Comparison of ENCODE assay signal across 20 mouse cellular contexts in the genomic region with DNA sequence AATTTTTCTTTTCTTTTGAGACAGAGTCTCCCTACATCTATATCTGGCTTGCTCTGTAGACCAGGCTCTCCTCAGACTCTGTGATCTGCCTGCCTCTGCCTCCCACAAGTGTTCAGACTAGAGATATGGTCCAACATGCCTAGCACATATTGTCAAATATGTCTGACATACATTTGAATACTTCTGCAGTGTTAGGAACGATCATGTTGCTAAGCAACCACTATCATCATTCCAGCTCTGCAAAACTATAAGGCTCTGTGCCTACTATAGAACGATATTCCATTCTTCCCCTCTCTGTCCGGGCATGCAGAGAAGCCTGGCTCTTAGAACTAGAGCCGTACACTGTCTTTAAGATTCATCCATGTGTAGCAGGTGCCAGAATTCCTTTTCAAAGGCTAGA. TPM values are rescaled to one million over a fixed set of nuclear protein-coding genes. Genes with fewer than 3 reads are reported as not detected.
A peak's percentile ranks its signal among the peaks of the same experiment; 100 is the strongest.
DNase-seq lines count a peak whose midpoint lies in the region; ATAC-seq and TF ChIP-seq lines count a peak whose summit lies in the region.
"Had no signal": no experiment of that assay in that cellular context is flagged by ENCODE, and none has a peak within 500 bp of the region (broad histone marks: within the 10 kb centered on the region; RNA-seq: fewer than 3 reads in every experiment).

No protein-coding gene starts in this region.

- H3K9me3 ChIP-seq in heart, embryonic 11.5 days (replicated peaks; ENCODE audit: control insufficient read depth, low read length), result no peaks in the 10 kb centered on the region
- H3K9me3 ChIP-seq in hindbrain, embryonic 15.5 days, result no peaks in the 10 kb centered on the region
- no peaks in the 10 kb centered on the region for H3K9me3 ChIP-seq in hindbrain, embryonic 14.5 days (ENCODE audit: control insufficient read depth, low read length)
- H3K9me3 ChIP-seq in midbrain, embryonic 15.5 days, result no peaks in the 10 kb centered on the region
- H3K9me3 ChIP-seq in liver, postnatal 0 days (ENCODE audit: low read length), result no peaks in the 10 kb centered on the region
- H3K9me3 ChIP-seq: embryonic facial prominence, embryonic 13.5 days; intestine, embryonic 15.5 days; stomach, embryonic 15.5 days had no signal

- 76% methylated on average over 4 of the region's 4 CpGs for WGBS in heart, embryonic 11.5 days (ENCODE audit: insufficient replicate concordance)
- WGBS in hindbrain, embryonic 15.5 days, result 18% methylated on average over 4 of the region's 4 CpGs
- 17% methylated on average over 4 of the region's 4 CpGs for WGBS in hindbrain, embryonic 14.5 days
- WGBS in midbrain, embryonic 15.5 days, result 10% methylated on average over 4 of the region's 4 CpGs
- WGBS in liver, postnatal 0 days (ENCODE audit: insufficient replicate concordance), result 80% methylated on average over 4 of the region's 4 CpGs

- no peak overlapping the region for H3K4me3 ChIP-seq in heart, embryonic 11.5 days (ENCODE audit: low read depth, low read length)
- H3K4me3 ChIP-seq in hindbrain, embryonic 15.5 days, result no peak overlapping the region
- no peak overlapping the region for H3K4me3 ChIP-seq in hindbrain, embryonic 14.5 days (replicated peaks; ENCODE audit: low read length)
- H3K4me3 ChIP-seq in midbrain, embryonic 15.5 days, result no peak overlapping the region
- H3K4me3 ChIP-seq in liver, postnatal 0 days (ENCODE audit: low read depth, low read length), result no peak overlapping the region
- H3K4me3 ChIP-seq: embryonic facial prominence, embryonic 13.5 days; intestine, embryonic 15.5 days; stomach, embryonic 15.5 days had no signal

- no peak for TF ChIP-seq EP300 in liver, postnatal 0 days (IDR thresholded peaks at IDR 0.05; ENCODE audit: low read depth)

- no peak for ATAC-seq in heart, embryonic 11.5 days (replicated peaks; ENCODE audit: insufficient number of reproducible peaks, low FRiP score, low TSS enrichment)
- ATAC-seq in hindbrain, embryonic 15.5 days (ENCODE audit: low FRiP score, low read depth), result no peak
- no peak for ATAC-seq in hindbrain, embryonic 14.5 days (ENCODE audit: low FRiP score)
- ATAC-seq in midbrain, embryonic 15.5 days (replicated peaks), result no peak
- ATAC-seq in liver, postnatal 0 days, result no peak
- ATAC-seq: activated CD4-positive, CD25-positive, alpha-beta regulatory T cell, adult 4 months; intestine, embryonic 15.5 days; Patski had no signal

- H3K27ac ChIP-seq in heart, embryonic 11.5 days (ENCODE audit: low read depth, low read length), result peak overlapping the region; percentile 54; the same call in 1 of the 2 replicates
- H3K27ac ChIP-seq in hindbrain, embryonic 15.5 days (replicated peaks), result peak overlapping the region; percentile 48
- no peak overlapping the region for H3K27ac ChIP-seq in hindbrain, embryonic 14.5 days
- H3K27ac ChIP-seq in midbrain, embryonic 15.5 days, result peak overlapping the region; percentile 49; the same call in 1 of the 2 replicates
- no peak overlapping the region for H3K27ac ChIP-seq in liver, postnatal 0 days (ENCODE audit: low read depth)
- H3K27ac ChIP-seq: embryonic facial prominence, embryonic 13.5 days; intestine, embryonic 15.5 days had no signal

- H3K4me1 ChIP-seq in heart, embryonic 11.5 days (ENCODE audit: control insufficient read depth, insufficient read depth, low read length), result peaks cover 22% of the 10 kb centered on the region
- H3K4me1 ChIP-seq in hindbrain, embryonic 15.5 days (replicated peaks), result peaks cover 33% of the 10 kb centered on the region
- peaks cover 18% of the 10 kb centered on the region for H3K4me1 ChIP-seq in hindbrain, embryonic 14.5 days (replicated peaks; ENCODE audit: control insufficient read depth, insufficient read depth, low read length)
- H3K4me1 ChIP-seq in midbrain, embryonic 15.5 days, result peaks cover 36% of the 10 kb centered on the region
- H3K4me1 ChIP-seq in liver, postnatal 0 days (ENCODE audit: insufficient read depth), result peaks cover 14% of the 10 kb centered on the region

- no peak for DNase-seq in heart, adult 9 months (ENCODE audit: low spot score in 2 of 2)
- no peak for DNase-seq in hindbrain, embryonic 14.5 days (ENCODE audit: low spot score)
- peak; percentile 26 for DNase-seq in brain, embryonic 18.5 days (ENCODE audit: low read depth, low spot score)
- no peak for DNase-seq in liver, postnatal 0 days
- DNase-seq: adrenal gland, postnatal 25 days; cerebellum, adult 9-10 months; layer of hippocampus, postnatal 36 days; left cerebral cortex, postnatal 4 days; lung, embryonic 14.5 days; lung, postnatal 4 days; spleen, adult 18-20 months; thymus, adult 2 months had no signal

- H3K27me3 ChIP-seq in heart, embryonic 11.5 days (ENCODE audit: control insufficient read depth, insufficient read depth, low read length), result no peaks in the 10 kb centered on the region
- H3K27me3 ChIP-seq in hindbrain, embryonic 15.5 days, result no peaks in the 10 kb centered on the region
- no peaks in the 10 kb centered on the region for H3K27me3 ChIP-seq in hindbrain, embryonic 14.5 days (ENCODE audit: control insufficient read depth, insufficient read depth, low read length)
- H3K27me3 ChIP-seq in midbrain, embryonic 15.5 days (replicated peaks), result no peaks in the 10 kb centered on the region
- no peaks in the 10 kb centered on the region for H3K27me3 ChIP-seq in liver, postnatal 0 days (ENCODE audit: insufficient read depth, low read length)
- H3K27me3 ChIP-seq: embryonic facial prominence, embryonic 13.5 days; intestine, embryonic 15.5 days; Patski; stomach, embryonic 15.5 days had no signal

- no peaks in the 10 kb centered on the region for H3K36me3 ChIP-seq in heart, embryonic 11.5 days (ENCODE audit: control insufficient read depth, insufficient read depth, low read length)
- 0 out of 2 replicates have a peak, but pooled peaks cover 5% of the 10 kb centered on the region for H3K36me3 ChIP-seq in hindbrain, embryonic 15.5 days
- H3K36me3 ChIP-seq in hindbrain, embryonic 14.5 days (replicated peaks; ENCODE audit: control insufficient read depth, insufficient read depth), result peaks cover 9% of the 10 kb centered on the region
- H3K36me3 ChIP-seq in midbrain, embryonic 15.5 days (replicated peaks), result 0 out of 2 replicates have a peak, but pooled peaks cover 3% of the 10 kb centered on the region
- peaks cover 15% of the 10 kb centered on the region for H3K36me3 ChIP-seq in liver, postnatal 0 days (replicated peaks; ENCODE audit: insufficient read depth, low read length)
- H3K36me3 ChIP-seq: intestine, embryonic 15.5 days; stomach, embryonic 15.5 days had no signal

- no peak for TF ChIP-seq CTCF in liver, postnatal 0 days (IDR thresholded peaks at IDR 0.05; ENCODE audit: low read depth)

- no peak overlapping the region for H3K9ac ChIP-seq in heart, embryonic 11.5 days (ENCODE audit: low read depth, low read length)
- no peak overlapping the region for H3K9ac ChIP-seq in hindbrain, embryonic 15.5 days
- H3K9ac ChIP-seq in hindbrain, embryonic 14.5 days, result no peak overlapping the region
- no peak overlapping the region for H3K9ac ChIP-seq in midbrain, embryonic 15.5 days
- no peak overlapping the region for H3K9ac ChIP-seq in liver, postnatal 0 days (replicated peaks)
- H3K9ac ChIP-seq: embryonic facial prominence, embryonic 13.5 days; intestine, embryonic 15.5 days; lung, embryonic 14.5 days; stomach, embryonic 15.5 days had no signal

- no peak overlapping the region for H3K4me2 ChIP-seq in heart, embryonic 11.5 days
- no peak overlapping the region for H3K4me2 ChIP-seq in hindbrain, embryonic 15.5 days
- H3K4me2 ChIP-seq in hindbrain, embryonic 14.5 days (replicated peaks), result no peak overlapping the region
- H3K4me2 ChIP-seq in midbrain, embryonic 15.5 days, result peak overlapping the region; percentile 14; the same call in 1 of the 2 replicates
- no peak overlapping the region for H3K4me2 ChIP-seq in liver, postnatal 0 days (ENCODE audit: low read depth, low read length)
- H3K4me2 ChIP-seq: embryonic facial prominence, embryonic 13.5 days; intestine, embryonic 15.5 days; lung, embryonic 14.5 days; stomach, embryonic 15.5 days had no signal

RNA-seq across cellular contexts. Expression of gene Pink1, which starts 3.4 kb away (rescaled TPM):
- 22.9 and 30.9 TPM in 2 replicates for polyA plus RNA-seq in heart, embryonic 11.5 days (2014; fragmentation: Nextera tagmentation; extraction: Ambion mirVana)
- polyA plus RNA-seq in hindbrain, embryonic 15.5 days (2015; fragmentation: Nextera tagmentation; extraction: Ambion mirVana), result 105 and 111 TPM in 2 replicates
- polyA plus RNA-seq in hindbrain, embryonic 14.5 days (2014; fragmentation: Nextera tagmentation; extraction: Ambion mirVana), result 53.4 and 57.4 TPM in 2 replicates
- polyA plus RNA-seq in midbrain, embryonic 15.5 days (2015; fragmentation: Nextera tagmentation; extraction: Ambion mirVana), result 105 and 113 TPM in 2 replicates
- 52.5 and 69.5 TPM in 2 replicates for polyA plus RNA-seq in liver, postnatal 0 days (2015; fragmentation: Nextera tagmentation; extraction: Ambion mirVana)

RNA-seq across cellular contexts. Expression of gene Ddost, which starts 18.2 kb away (rescaled TPM):
- 269 and 310 TPM in 2 replicates for polyA plus RNA-seq in heart, embryonic 11.5 days (2014; fragmentation: Nextera tagmentation; extraction: Ambion mirVana)
- polyA plus RNA-seq in hindbrain, embryonic 15.5 days (2015; fragmentation: Nextera tagmentation; extraction: Ambion mirVana), result 210 and 220 TPM in 2 replicates
- 197 and 208 TPM in 2 replicates for polyA plus RNA-seq in hindbrain, embryonic 14.5 days (2014; fragmentation: Nextera tagmentation; extraction: Ambion mirVana)
- 203 and 212 TPM in 2 replicates for polyA plus RNA-seq in midbrain, embryonic 15.5 days (2015; fragmentation: Nextera tagmentation; extraction: Ambion mirVana)
- polyA plus RNA-seq in liver, postnatal 0 days (2015; fragmentation: Nextera tagmentation; extraction: Ambion mirVana), result 102 and 111 TPM in 2 replicates

RNA-seq across cellular contexts. Expression of gene Cda, which starts 45.1 kb away (rescaled TPM):
- polyA plus RNA-seq in heart, embryonic 11.5 days (2014; fragmentation: Nextera tagmentation; extraction: Ambion mirVana), result 6.9 and 7.6 TPM in 2 replicates
- polyA plus RNA-seq in hindbrain, embryonic 15.5 days (2015; fragmentation: Nextera tagmentation; extraction: Ambion mirVana), result 4.5 and 6.5 TPM in 2 replicates
- 5.2 and 6.4 TPM in 2 replicates for polyA plus RNA-seq in hindbrain, embryonic 14.5 days (2014; fragmentation: Nextera tagmentation; extraction: Ambion mirVana)
- 4.4 and 4.6 TPM in 2 replicates for polyA plus RNA-seq in midbrain, embryonic 15.5 days (2015; fragmentation: Nextera tagmentation; extraction: Ambion mirVana)
- 17.7 and 24.2 TPM in 2 replicates for polyA plus RNA-seq in liver, postnatal 0 days (2015; fragmentation: Nextera tagmentation; extraction: Ambion mirVana)
- polyA plus RNA-seq: activated CD4-positive, CD25-positive, alpha-beta regulatory T cell, adult 4 months had no signal

Comparison
In these comparisons a context has a peak if more than half of its experiments do, and no peak if none do; other contexts are left out.
1. H3K27ac ChIP-seq: peak in heart, embryonic 11.5 days (single experiment), hindbrain, embryonic 15.5 days (single experiment) and midbrain, embryonic 15.5 days (single experiment); none in hindbrain, embryonic 14.5 days (single experiment) and liver, postnatal 0 days (single experiment).